Mouse (Mus musculus) heart, adult 2 months (tissue): ENCODE measurements around the gene Fezf1.

Experiments used
- EP300 ChIP-seq: fragments of 200-500 bp; IDR thresholded peaks from 2 replicates; pipeline ENCODE4 v1.6.1; 2011; ENCODE audit warnings: low read depth, low read length, control low read depth; ENCODE audit not compliant: insufficient read depth
- POLR2A ChIP-seq: fragments of 200-500 bp; IDR thresholded peaks from 2 replicates; pipeline ENCODE4 v1.6.1; 2011; ENCODE audit warnings: mild to moderate bottlenecking, low read depth, low read length, control low read depth; ENCODE audit not compliant: insufficient read depth

GRCm38 (mm10) chr6:23211499-23211898, 36.7 kb downstream of the Fezf1 start:
- TF ChIP-seq POLR2A (no peak), EP300 (no peak)
